In genomic region chr5:127631671-127632070, GRCm38 (mm10) we compare ENCODE assay signal across 10 mouse cellular contexts. TPM values are rescaled to one million over a fixed set of nuclear protein-coding genes. Genes with fewer than 3 reads are reported as not detected.
DNase-seq lines count a peak whose midpoint lies in the region; ATAC-seq and TF ChIP-seq lines count a peak whose summit lies in the region.
"Had no signal": no experiment of that assay in that cellular context is flagged by ENCODE, and none has a peak within 500 bp of the region (broad histone marks: within the 10 kb centered on the region; RNA-seq: fewer than 3 reads in every experiment).

No protein-coding gene starts in this region.

- peaks cover 31% of the 10 kb centered on the region for H3K27me3 ChIP-seq in heart, postnatal 0 days (ENCODE audit: control insufficient read depth, insufficient read depth, low read length)
- H3K27me3 ChIP-seq in embryonic facial prominence, embryonic 14.5 days (replicated peaks; ENCODE audit: control insufficient read depth, insufficient read depth, low read length), result peaks cover 23% of the 10 kb centered on the region
- H3K27me3 ChIP-seq in intestine, postnatal 0 days (replicated peaks; ENCODE audit: control insufficient read depth, insufficient read depth, low read length), result peaks cover 8% of the 10 kb centered on the region; the same call in 1 of the 2 replicates
- H3K27me3 ChIP-seq in neural tube, embryonic 12.5 days (replicated peaks), result 0 out of 2 replicates have a peak, but pooled peaks cover 4% of the 10 kb centered on the region

- H3K27ac ChIP-seq in heart, postnatal 0 days (ENCODE audit: low read depth), result no peak overlapping the region
- H3K27ac ChIP-seq in embryonic facial prominence, embryonic 14.5 days (replicated peaks; ENCODE audit: low read depth, low read length), result no peak overlapping the region
- no peak overlapping the region for H3K27ac ChIP-seq in intestine, postnatal 0 days (ENCODE audit: low read depth, low read length)
- H3K27ac ChIP-seq in neural tube, embryonic 12.5 days, result no peak overlapping the region

- H3K9ac ChIP-seq in heart, postnatal 0 days (replicated peaks; ENCODE audit: low read depth, low read length), result no peak overlapping the region
- peak overlapping the region; percentile 66; the same call in 1 of the 2 replicates for H3K9ac ChIP-seq in embryonic facial prominence, embryonic 14.5 days (ENCODE audit: low read depth, low read length)
- no peak overlapping the region for H3K9ac ChIP-seq in intestine, postnatal 0 days (ENCODE audit: low read depth, low read length)
- peak overlapping the region; percentile 78 for H3K9ac ChIP-seq in neural tube, embryonic 12.5 days

- WGBS in heart, postnatal 0 days, result 8% methylated on average over 5 of the region's 5 CpGs
- WGBS in embryonic facial prominence, embryonic 14.5 days, result 16% methylated on average over 5 of the region's 5 CpGs
- 13% methylated on average over 5 of the region's 5 CpGs for WGBS in intestine, postnatal 0 days
- 21% methylated on average over 4 of the region's 5 CpGs for WGBS in neural tube, embryonic 12.5 days

- H3K9me3 ChIP-seq in heart, postnatal 0 days (replicated peaks; ENCODE audit: control insufficient read depth, low read length), result no peaks in the 10 kb centered on the region
- H3K9me3 ChIP-seq in embryonic facial prominence, embryonic 14.5 days (ENCODE audit: control insufficient read depth, low read length), result no peaks in the 10 kb centered on the region
- H3K9me3 ChIP-seq in intestine, postnatal 0 days (ENCODE audit: control insufficient read depth), result no peaks in the 10 kb centered on the region
- H3K9me3 ChIP-seq in neural tube, embryonic 12.5 days, result no peaks in the 10 kb centered on the region

- H3K4me2 ChIP-seq in heart, postnatal 0 days (ENCODE audit: low read depth, low read length), result no peak overlapping the region; the same call in 1 of the 2 replicates
- H3K4me2 ChIP-seq in embryonic facial prominence, embryonic 14.5 days (ENCODE audit: low read depth, low read length), result peak overlapping the region; percentile 93
- H3K4me2 ChIP-seq in intestine, postnatal 0 days (replicated peaks; ENCODE audit: low read depth), result peak overlapping the region; percentile 66
- H3K4me2 ChIP-seq in neural tube, embryonic 12.5 days (replicated peaks), result peak overlapping the region; percentile 95

- ATAC-seq in heart, postnatal 0 days (ENCODE audit: insufficient read depth, low read depth), result no peak
- no peak for ATAC-seq in embryonic facial prominence, embryonic 14.5 days (ENCODE audit: low read depth)
- ATAC-seq in intestine, postnatal 0 days, result no peak
- 0 out of 2 replicates have a peak, but pooled peaks have one; percentile 17 for ATAC-seq in neural tube, embryonic 12.5 days (ENCODE audit: low FRiP score, low read depth)
- no peak for ATAC-seq in monocyte, adult 5-6 weeks (replicated peaks; ENCODE audit: insufficient number of reproducible peaks, low FRiP score, low TSS enrichment, poor library complexity, severe bottlenecking)

- no peaks in the 10 kb centered on the region for H3K4me1 ChIP-seq in heart, postnatal 0 days (ENCODE audit: control insufficient read depth, insufficient read depth)
- H3K4me1 ChIP-seq in embryonic facial prominence, embryonic 14.5 days (ENCODE audit: control insufficient read depth, insufficient read depth, low read length), result 0 out of 2 replicates have a peak, but pooled peaks cover 9% of the 10 kb centered on the region
- no peaks in the 10 kb centered on the region for H3K4me1 ChIP-seq in intestine, postnatal 0 days (replicated peaks; ENCODE audit: control insufficient read depth, insufficient read depth, low read length)
- peaks cover 6% of the 10 kb centered on the region; the same call in 1 of the 2 replicates for H3K4me1 ChIP-seq in neural tube, embryonic 12.5 days

- intact Hi-C loops in left cerebral cortex, postnatal 36 days (cut with DNase I), result no loop called here

- no peak for TF ChIP-seq EP300 in heart, postnatal 0 days (IDR thresholded peaks at IDR 0.05; ENCODE audit: low read depth)

- no peak for TF ChIP-seq CTCF in heart, postnatal 0 days (IDR thresholded peaks at IDR 0.05; ENCODE audit: low read depth)
- no peak for TF ChIP-seq CTCF in intestine, postnatal 0 days (IDR thresholded peaks at IDR 0.05; ENCODE audit: low read depth)

- no peak for DNase-seq in heart, postnatal 0 days (ENCODE audit: low spot score)
- DNase-seq in heart, adult 18-20 months, result no peak
- no peak for DNase-seq in embryonic facial prominence, embryonic 14.5 days (ENCODE audit: low spot score)
- no peak for DNase-seq in thymus, postnatal 4 days
- DNase-seq in left cerebral cortex, postnatal 36 days (ENCODE audit: low spot score in 2 of 2), result no peak
- DNase-seq: adrenal gland, postnatal 14 days had no signal

- 0 out of 2 replicates have a peak overlapping the region, but pooled peaks have one; percentile 34 for H3K4me3 ChIP-seq in heart, postnatal 0 days (ENCODE audit: low read depth, low read length)
- H3K4me3 ChIP-seq in embryonic facial prominence, embryonic 14.5 days (ENCODE audit: low read depth, low read length), result peak overlapping the region; percentile 51; the same call in 1 of the 2 replicates
- H3K4me3 ChIP-seq in intestine, postnatal 0 days (ENCODE audit: low read depth, low read length), result no peak overlapping the region; the same call in 1 of the 2 replicates
- peak overlapping the region; percentile 52 for H3K4me3 ChIP-seq in neural tube, embryonic 12.5 days
- H3K4me3 ChIP-seq: erythroblast, embryonic 14.5 days had no signal

- H3K36me3 ChIP-seq in heart, postnatal 0 days (replicated peaks; ENCODE audit: control insufficient read depth, insufficient read depth, low read length), result no peaks in the 10 kb centered on the region
- H3K36me3 ChIP-seq in embryonic facial prominence, embryonic 14.5 days (ENCODE audit: control insufficient read depth, insufficient read depth, low read length), result no peaks in the 10 kb centered on the region
- no peaks in the 10 kb centered on the region for H3K36me3 ChIP-seq in intestine, postnatal 0 days (ENCODE audit: control insufficient read depth, insufficient read depth)
- no peaks in the 10 kb centered on the region for H3K36me3 ChIP-seq in neural tube, embryonic 12.5 days

RNA-seq across cellular contexts. Expression of gene Glt1d1, which starts 0.4 kb away (rescaled TPM):
- total RNA-seq in heart, postnatal 0 days (2014; rRNA removed; ENCODE audit: low replicate concordance), result not detected in 2 replicates
- polyA plus RNA-seq in heart, postnatal 0 days (2015; fragmentation: Nextera tagmentation; extraction: Ambion mirVana), result not detected in 2 replicates
- total RNA-seq in heart, adult 18-20 months (2021), result not detected
- polyA plus RNA-seq in embryonic facial prominence, embryonic 14.5 days (2014; fragmentation: Nextera tagmentation; extraction: Ambion mirVana), result 0.25 and 0.66 TPM in 2 replicates
- 0.04 TPM in 1 of 2 replicates, not detected in the other for polyA plus RNA-seq in intestine, postnatal 0 days (2015; fragmentation: Nextera tagmentation; extraction: Ambion mirVana)
- polyA plus RNA-seq in neural tube, embryonic 12.5 days (2016; fragmentation: Nextera tagmentation; extraction: Ambion mirVana), result 0.55 and 0.89 TPM in 2 replicates
- total RNA-seq in left cerebral cortex, postnatal 36 days (2021), result 10 to 100 TPM; 22.8 to 25.0 TPM
- 2.6 to 6.2 TPM (median 2.7 TPM) in 3 replicates for total RNA-seq in monocyte, adult 5-6 weeks (2017)
- polyA plus RNA-seq: erythroblast, embryonic 14.5 days had no signal

RNA-seq across cellular contexts. Expression of gene Slc15a4, which starts 1.0 kb away (rescaled TPM):
- 31.1 and 35.3 TPM in 2 replicates for total RNA-seq in heart, postnatal 0 days (2014; rRNA removed; ENCODE audit: low replicate concordance)
- 8.7 and 11.6 TPM in 2 replicates for polyA plus RNA-seq in heart, postnatal 0 days (2015; fragmentation: Nextera tagmentation; extraction: Ambion mirVana)
- 10 to 100 TPM; 16.5 to 17.4 TPM for total RNA-seq in heart, adult 18-20 months (2021)
- 17.9 and 18.5 TPM in 2 replicates for polyA plus RNA-seq in embryonic facial prominence, embryonic 14.5 days (2014; fragmentation: Nextera tagmentation; extraction: Ambion mirVana)
- 6.9 and 8.6 TPM in 2 replicates for polyA plus RNA-seq in intestine, postnatal 0 days (2015; fragmentation: Nextera tagmentation; extraction: Ambion mirVana)
- polyA plus RNA-seq in neural tube, embryonic 12.5 days (2016; fragmentation: Nextera tagmentation; extraction: Ambion mirVana), result 23.0 and 25.8 TPM in 2 replicates
- total RNA-seq in left cerebral cortex, postnatal 36 days (2021), result 10 to 100 TPM; 18.5 to 26.2 TPM
- 143 to 291 TPM (median 159 TPM) in 3 replicates for total RNA-seq in monocyte, adult 5-6 weeks (2017)

Comparison
In these comparisons a context has a peak if more than half of its experiments do, and no peak if none do; other contexts are left out.
1. H3K9ac ChIP-seq: peak in embryonic facial prominence, embryonic 14.5 days (single experiment) and neural tube, embryonic 12.5 days (single experiment); none in heart, postnatal 0 days (single experiment) and intestine, postnatal 0 days (single experiment).